Mouse (Mus musculus): ENCODE data around the gene Prkce.

DNA sequence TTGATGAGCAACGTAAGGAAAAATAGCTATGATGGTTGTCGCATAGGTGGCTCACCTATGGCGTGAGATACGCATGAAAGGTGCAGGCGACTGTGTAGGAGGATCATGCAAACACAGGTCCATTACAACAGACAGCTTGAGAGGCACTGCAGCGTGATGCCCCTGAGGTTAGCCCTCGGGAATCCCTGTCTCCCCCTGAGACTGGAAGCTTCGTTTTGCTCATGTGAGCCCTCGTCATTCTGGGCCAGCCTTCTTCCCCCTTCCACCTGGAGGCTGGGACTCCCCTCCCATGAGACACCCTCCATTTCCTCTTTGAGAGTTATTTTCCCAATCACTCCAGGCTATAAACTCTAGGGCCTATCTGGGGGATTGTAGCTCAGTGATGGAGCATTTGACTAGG lies 213.9 kb downstream of the Prkce start:
- TF ChIP-seq CTCF (IDR thresholded peaks at IDR 0.05; ENCODE audit: low read depth, low read length), result no peak
- no peak for TF ChIP-seq TAL1 (conservative IDR thresholded peaks at IDR 0.05; ENCODE audit: low read depth, low read length)
- TF ChIP-seq POLR2AphosphoS5 (IDR thresholded peaks at IDR 0.05; ENCODE audit: insufficient replicate concordance, low read depth, low read length), result no peak
- TF ChIP-seq GATA1 (IDR thresholded peaks at IDR 0.05; ENCODE audit: borderline replicate concordance, low read length), result no peak
- TF ChIP-seq GATA2 (IDR thresholded peaks at IDR 0.05; ENCODE audit: borderline replicate concordance, low read depth, low read length), result no peak

All from G1E (cell line).